Mouse (Mus musculus) heart, postnatal 0 days (tissue): ENCODE data around the gene Dad1. TPM values are rescaled to one million over a fixed set of nuclear protein-coding genes. Genes with fewer than 3 reads are reported as not detected.

ENCODE experiments used
- ATAC-seq: fragments of 200-750 bp; cut with Nextera tagmentation; 2 replicates; pipeline ENCODE4 v1.8.0; 2017; ENCODE audit warnings: low read depth, moderate number of reproducible peaks, moderate library complexity; ENCODE audit not compliant: insufficient read depth
- DNase-seq: peaks from one replicate; pipeline ENCODE4 v3.0.0-alpha.2; 2016; ENCODE audit warnings: low spot score
- H3K27ac ChIP-seq: fragments of 300-500 bp; sonication (generic); 2 replicates; pipeline ENCODE4 v1.5.1; 2014; ENCODE audit warnings: low read depth, mild to moderate bottlenecking
- H3K27me3 ChIP-seq: fragments of 300-500 bp; sonication (generic); 2 replicates; pipeline ENCODE4 v1.6.1; 2014; ENCODE audit warnings: low read length, mixed read lengths; ENCODE audit not compliant: control insufficient read depth, insufficient read depth
- H3K36me3 ChIP-seq: fragments of 300-500 bp; sonication (generic); replicated peaks from 2 replicates; pipeline ENCODE4 v1.6.1; 2014; ENCODE audit warnings: low read length, mixed read lengths; ENCODE audit not compliant: control insufficient read depth, insufficient read depth
- H3K4me1 ChIP-seq: fragments of 300-500 bp; sonication (generic); 2 replicates; pipeline ENCODE4 v1.6.1; 2014; ENCODE audit warnings: antibody characterized with exemption; ENCODE audit not compliant: control insufficient read depth, insufficient read depth
- H3K4me2 ChIP-seq: fragments of 300-500 bp; sonication (generic); 2 replicates; pipeline ENCODE4 v1.6.1; 2014; ENCODE audit warnings: low read depth, mild to moderate bottlenecking, low read length, moderate library complexity
- H3K4me3 ChIP-seq: fragments of 300-500 bp; sonication (generic); 2 replicates; pipeline ENCODE4 v1.5.1; 2014; ENCODE audit warnings: low read depth, low read length
- H3K9ac ChIP-seq: fragments of 300-500 bp; sonication (generic); replicated peaks from 2 replicates; pipeline ENCODE4 v1.6.1; 2014; ENCODE audit warnings: low read depth, low read length, mixed read lengths
- H3K9me3 ChIP-seq: fragments of 300-500 bp; sonication (generic); replicated peaks from 2 replicates; pipeline ENCODE4 v1.6.1; 2016; ENCODE audit warnings: low read length; ENCODE audit not compliant: control insufficient read depth
- CTCF ChIP-seq: IDR thresholded peaks from 2 replicates; pipeline ENCODE4 v1.5.1; 2016; ENCODE audit warnings: antibody characterized with exemption, control low read depth, low read depth
- EP300 ChIP-seq: IDR thresholded peaks from 2 replicates; pipeline ENCODE4 v1.6.1; 2016; ENCODE audit warnings: antibody characterized with exemption, low read depth
- WGBS: fragments of 180-500 bp; shearing (Covaris S2); extraction: QIAGEN DNeasy Blood & Tissue Kit; methylation state at CpG from one replicate; pipeline ENCODE4 v1.1.7; 2014; 5-methylcytosine and 5-hydroxymethylcytosine counted together
- polyA plus RNA-seq: library from polyadenylated mRNA; unstranded; fragments of >200 nt; fragmentation: Nextera tagmentation; extraction: Ambion mirVana; gene quantifications from 2 replicates; pipeline ENCODE4 v1.2.1, GENCODE M21; 2015
- total RNA-seq: library from RNA; depleted of rRNA; stranded (reverse); fragments of >200 nt; gene quantifications from 2 replicates; pipeline ENCODE4 v1.2.3, GENCODE M21; 2014; ENCODE audit warnings: low replicate concordance

Dad1 gene
- total and polyA plus RNA-seq, 2 experiments from 2014 or later: 313 to 389 TPM

DNA sequence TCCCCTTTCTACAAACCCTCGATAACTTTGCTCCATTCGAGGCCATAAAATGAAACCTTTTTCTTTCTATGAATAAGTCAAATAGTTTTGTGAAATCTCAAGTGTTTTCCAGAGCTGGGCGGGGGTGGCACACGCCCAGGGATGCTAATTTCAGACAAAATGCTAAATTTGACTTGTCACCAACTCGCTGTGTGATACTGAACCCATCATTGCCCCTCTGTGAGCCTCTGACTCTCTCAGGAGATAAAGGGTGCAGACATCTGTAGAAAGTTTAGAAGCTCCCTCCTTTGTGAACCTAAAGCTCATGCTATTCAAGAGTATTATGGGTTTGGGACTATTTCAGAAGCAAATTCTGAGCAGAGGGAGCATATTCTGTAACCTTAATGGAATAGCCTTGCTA lies 46.0 kb downstream of the Dad1 start:
- ATAC-seq (no peak), DNase-seq (no peak)
- WGBS: 44% methylated on average over 5 of the region's 5 CpGs
- Histone ChIP-seq H3K9me3 (no peaks in the 10 kb centered on the region), H3K4me1 (peaks cover 14% of the 10 kb centered on the region; the same call in 1 of the 2 replicates), H3K4me2 (no peak overlapping the region), H3K27ac (no peak overlapping the region), H3K27me3 (no peaks in the 10 kb centered on the region), H3K9ac (no peak overlapping the region), H3K36me3 (no peaks in the 10 kb centered on the region), H3K4me3 (no peak overlapping the region)
- TF ChIP-seq CTCF (no peak), EP300 (no peak)

DNA sequence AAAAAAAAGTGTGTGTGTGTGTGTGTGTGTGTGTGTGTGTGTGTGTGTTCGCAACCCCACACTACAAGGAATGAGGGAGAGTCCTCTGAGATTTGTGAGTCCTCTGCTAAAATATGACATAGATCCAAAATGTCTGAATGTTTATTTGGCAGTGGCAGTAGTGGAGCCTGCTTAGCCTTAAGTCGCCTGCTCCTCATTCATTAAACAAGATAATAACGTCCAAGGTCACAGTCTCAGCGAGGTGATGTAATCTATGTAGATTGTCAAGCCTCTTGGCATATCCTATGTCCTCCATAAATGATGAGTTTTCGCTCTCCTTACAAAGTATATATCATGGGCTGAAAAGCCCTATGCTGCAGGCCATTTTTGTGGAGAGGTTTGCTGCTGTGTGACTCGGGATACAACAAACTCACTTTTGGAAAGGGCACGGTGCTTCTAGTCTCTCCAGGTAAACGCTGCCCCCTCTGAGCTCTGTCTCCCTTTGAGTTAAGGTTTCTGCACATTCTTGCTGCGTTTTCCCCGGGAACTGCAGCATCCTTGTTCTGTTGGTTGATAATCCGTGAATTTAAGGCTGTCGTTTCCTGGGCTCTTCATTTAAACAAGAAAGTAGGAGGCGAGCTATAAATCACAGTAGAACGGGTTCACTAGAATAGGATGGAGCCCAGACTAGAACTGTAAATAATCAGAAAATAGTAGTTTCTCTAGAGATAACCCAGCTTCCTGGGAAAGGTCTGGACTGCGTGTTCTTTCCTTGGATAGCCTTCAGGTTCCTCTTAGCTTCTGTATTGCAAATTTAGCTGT lies 47.0 kb downstream of the Dad1 start:
- Histone ChIP-seq H3K4me1 (peaks cover 14% of the 10 kb centered on the region; the same call in 1 of the 2 replicates), H3K4me3 (no peak overlapping the region), H3K9me3 (no peaks in the 10 kb centered on the region), H3K4me2 (no peak overlapping the region), H3K27me3 (no peaks in the 10 kb centered on the region), H3K9ac (no peak overlapping the region), H3K36me3 (no peaks in the 10 kb centered on the region), H3K27ac (0 out of 2 replicates have a peak overlapping the region, but pooled peaks have one; percentile 30)
- DNase-seq: no peak
- 51% methylated on average over 15 of the region's 15 CpGs for WGBS
- ATAC-seq: no peak
- TF ChIP-seq CTCF (no peak), EP300 (no peak)

DNA sequence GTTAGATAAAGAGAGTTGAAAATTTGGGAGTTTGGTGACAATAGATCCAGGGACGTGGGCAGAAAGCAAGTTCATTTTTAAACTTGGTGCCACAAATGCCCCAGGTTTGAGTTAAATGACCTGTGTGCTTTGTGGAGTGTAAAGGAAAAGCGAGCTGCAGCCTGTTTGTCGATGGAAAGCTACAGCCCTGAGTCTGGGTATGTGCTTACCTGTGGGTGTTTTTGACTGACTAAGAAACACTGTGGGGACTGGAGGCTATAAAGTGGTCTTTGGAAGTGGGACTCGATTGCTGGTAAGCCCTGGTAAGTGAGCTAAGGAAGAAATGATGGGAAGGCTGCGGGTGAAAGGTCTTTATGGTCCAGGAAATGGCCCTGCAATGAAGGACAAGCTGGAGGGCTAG lies 47.6 kb downstream of the Dad1 start:
- WGBS: 80% methylated on average over 5 of the region's 5 CpGs
- Histone ChIP-seq H3K4me1 (peaks cover 14% of the 10 kb centered on the region; the same call in 1 of the 2 replicates), H3K27ac (0 out of 2 replicates have a peak overlapping the region, but pooled peaks have one; percentile 30)

DNA sequence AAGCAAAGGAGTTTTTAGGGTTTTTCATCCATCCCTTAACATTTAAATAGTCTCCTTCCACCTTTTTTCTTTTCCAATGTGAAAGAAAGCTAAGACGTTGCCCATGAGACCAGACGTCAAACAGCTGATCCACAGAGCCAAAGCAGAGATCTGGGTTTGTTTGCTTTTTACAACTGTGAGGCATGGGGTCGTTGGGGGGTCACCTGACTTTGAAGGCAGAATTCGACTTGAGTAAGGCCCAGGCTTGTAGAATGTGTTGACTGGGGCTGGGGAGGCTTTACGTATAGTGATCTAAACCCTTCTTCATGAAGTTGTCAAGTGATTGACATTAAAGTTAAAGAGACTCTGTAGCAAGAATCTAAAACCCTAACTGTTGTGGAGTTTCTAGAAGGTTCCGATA lies 48.0 kb downstream of the Dad1 start:
- ATAC-seq (no peak), DNase-seq (no peak)
- H3K4me2 ChIP-seq: no peak overlapping the region
- H3K9ac ChIP-seq: no peak overlapping the region
- H3K27ac ChIP-seq: no peak overlapping the region
- H3K27me3 ChIP-seq: no peaks in the 10 kb centered on the region
- no peak for TF ChIP-seq CTCF
- TF ChIP-seq EP300: no peak
- no peaks in the 10 kb centered on the region for H3K9me3 ChIP-seq
- peaks cover 14% of the 10 kb centered on the region; the same call in 1 of the 2 replicates for H3K4me1 ChIP-seq
- H3K36me3 ChIP-seq: no peaks in the 10 kb centered on the region
- WGBS: 70% methylated on average over 6 of the region's 6 CpGs
- H3K4me3 ChIP-seq: no peak overlapping the region

More for the DNA sequence above, 47.6 kb downstream of the Dad1 start:
- no peak overlapping the region for H3K4me2 ChIP-seq
- H3K27me3 ChIP-seq: no peaks in the 10 kb centered on the region
- no peak for DNase-seq
- no peaks in the 10 kb centered on the region for H3K36me3 ChIP-seq
- no peaks in the 10 kb centered on the region for H3K9me3 ChIP-seq
- no peak for ATAC-seq
- TF ChIP-seq CTCF (no peak), EP300 (no peak)
- no peak overlapping the region for H3K4me3 ChIP-seq
- H3K9ac ChIP-seq: no peak overlapping the region

DNA sequence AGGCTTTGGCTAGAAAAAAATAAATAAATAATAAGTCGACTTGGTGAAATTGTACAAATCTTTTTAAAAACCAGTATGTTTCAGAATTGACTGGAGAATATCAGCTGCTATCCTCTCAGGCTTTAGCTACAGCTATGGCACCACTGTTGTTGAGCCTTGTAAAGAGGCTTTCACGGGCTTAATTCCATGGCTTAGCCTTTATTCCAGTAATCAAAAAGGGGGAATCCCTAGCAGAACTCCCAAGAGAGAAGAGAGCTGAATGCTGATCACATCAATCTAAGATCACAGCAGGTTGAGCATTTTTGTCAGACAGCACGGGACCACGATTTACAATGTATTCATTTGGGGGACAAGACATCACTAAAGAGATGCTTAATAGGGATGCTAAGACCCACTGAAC lies 49.1 kb downstream of the Dad1 start:
- Histone ChIP-seq H3K27me3 (no peaks in the 10 kb centered on the region), H3K4me3 (no peak overlapping the region), H3K4me2 (no peak overlapping the region), H3K9me3 (no peaks in the 10 kb centered on the region), H3K36me3 (no peaks in the 10 kb centered on the region), H3K27ac (no peak overlapping the region), H3K9ac (no peak overlapping the region), H3K4me1 (peaks cover 14% of the 10 kb centered on the region; the same call in 1 of the 2 replicates)
- DNase-seq (no peak), ATAC-seq (no peak)
- TF ChIP-seq CTCF (no peak), EP300 (no peak)
- WGBS: 88% methylated on average over 4 of the region's 4 CpGs
